Mouse (Mus musculus) hindbrain, embryonic 13.5 days (tissue): ENCODE results near the gene 1700025G04Rik. TPM values are rescaled to one million over a fixed set of nuclear protein-coding genes. Genes with fewer than 3 reads are reported as not detected.
A peak's percentile ranks its signal among the peaks of the same experiment; 100 is the strongest.

Experiments
- ATAC-seq: fragments of 200-750 bp; cut with Nextera tagmentation; 2 replicates; pipeline ENCODE4 v1.8.0; 2017; ENCODE audit warnings: moderate TSS enrichment; ENCODE audit not compliant: low FRiP score
- H3K27ac ChIP-seq: fragments of 300-500 bp; sonication (generic); 2 replicates; pipeline ENCODE4 v1.5.1; 2015; ENCODE audit warnings: inconsistent platforms, mild to moderate bottlenecking, moderate library complexity
- H3K27me3 ChIP-seq: fragments of 300-500 bp; sonication (generic); 2 replicates; pipeline ENCODE4 v1.6.1; 2015; ENCODE audit warnings: mild to moderate bottlenecking, inconsistent platforms
- H3K36me3 ChIP-seq: fragments of 300-500 bp; sonication (generic); 2 replicates; pipeline ENCODE4 v1.6.1; 2015; ENCODE audit warnings: mild to moderate bottlenecking, inconsistent platforms
- H3K4me1 ChIP-seq: fragments of 300-500 bp; sonication (generic); replicated peaks from 2 replicates; pipeline ENCODE4 v1.6.1; 2015; ENCODE audit warnings: inconsistent platforms
- H3K4me2 ChIP-seq: fragments of 300-500 bp; sonication (generic); 2 replicates; pipeline ENCODE4 v1.6.1; 2015; ENCODE audit warnings: inconsistent platforms, mild to moderate bottlenecking, moderate library complexity
- H3K4me3 ChIP-seq: fragments of 300-500 bp; sonication (generic); 2 replicates; pipeline ENCODE4 v1.5.1; 2015; ENCODE audit warnings: mild to moderate bottlenecking, inconsistent platforms
- H3K9ac ChIP-seq: fragments of 300-500 bp; sonication (generic); 2 replicates; pipeline ENCODE4 v1.6.1; 2015; ENCODE audit warnings: mild to moderate bottlenecking, inconsistent platforms
- H3K9me3 ChIP-seq: fragments of 300-500 bp; sonication (generic); 2 replicates; pipeline ENCODE4 v1.6.1; 2016; ENCODE audit warnings: inconsistent platforms
- WGBS: fragments of 180-500 bp; shearing (Covaris S2); methylation state at CpG from one replicate; pipeline ENCODE4 v1.1.7; 2015; 5-methylcytosine and 5-hydroxymethylcytosine counted together
- polyA plus RNA-seq: library from polyadenylated mRNA; unstranded; fragments of >200 nt; fragmentation: Nextera tagmentation; extraction: Ambion mirVana; gene quantifications from 2 replicates; pipeline ENCODE4 v1.2.1, GENCODE M21; 2015

1700025G04Rik gene
- polyA plus RNA-seq, 1 experiment from 2014 or later, result 41.0 TPM

DNA sequence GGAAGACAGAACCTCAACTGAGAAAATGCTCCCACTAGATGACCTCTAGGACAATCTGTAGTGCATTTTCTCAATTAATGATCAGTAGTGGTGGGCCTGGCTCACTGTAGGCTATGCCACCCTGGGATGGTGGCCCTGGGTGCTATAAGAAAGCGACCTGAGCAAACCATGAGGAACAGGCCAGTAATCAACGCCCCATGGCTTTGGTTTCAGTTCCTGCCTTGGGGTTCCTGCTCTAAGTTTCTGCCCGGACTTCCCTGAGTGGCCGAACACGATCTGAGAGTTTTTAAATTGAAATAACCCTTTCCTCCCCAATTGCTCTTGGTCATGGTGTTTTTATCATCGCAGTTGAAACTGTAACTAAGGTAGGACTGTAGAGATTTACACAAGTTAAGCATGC, 69.1 kb downstream of the 1700025G04Rik start:
- H3K9ac ChIP-seq, result no peak overlapping the region
- no peaks in the 10 kb centered on the region for H3K27me3 ChIP-seq
- peaks cover 9% of the 10 kb centered on the region for H3K4me1 ChIP-seq
- no peaks in the 10 kb centered on the region for H3K9me3 ChIP-seq
- 97% methylated on average over 6 of the region's 6 CpGs for WGBS
- no peak for ATAC-seq
- H3K36me3 ChIP-seq, result no peaks in the 10 kb centered on the region
- H3K27ac ChIP-seq, result no peak overlapping the region
- H3K4me3 ChIP-seq, result no peak overlapping the region
- H3K4me2 ChIP-seq, result no peak overlapping the region

DNA sequence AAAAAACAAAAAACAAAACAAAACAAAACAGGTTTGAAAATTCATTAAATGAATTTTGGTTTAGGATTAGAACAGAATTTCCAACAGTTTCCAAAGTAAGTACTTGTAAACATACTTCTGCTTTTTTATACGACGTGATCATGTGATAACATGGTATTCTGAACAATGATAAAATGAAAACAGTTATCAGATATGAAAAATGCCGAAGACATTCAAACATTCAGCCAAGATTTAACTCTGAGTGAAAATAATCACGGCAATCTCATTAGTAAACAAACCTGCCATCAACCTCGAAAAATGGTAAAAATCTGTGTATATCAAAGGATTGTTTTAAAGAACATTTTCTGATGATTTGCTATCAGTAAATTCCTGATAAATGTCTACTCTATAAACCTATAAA, 69.9 kb downstream of the 1700025G04Rik start:
- ATAC-seq, result no peak
- Histone ChIP-seq H3K9ac (no peak overlapping the region), H3K4me2 (no peak overlapping the region), H3K36me3 (no peaks in the 10 kb centered on the region), H3K27me3 (no peaks in the 10 kb centered on the region), H3K4me3 (no peak overlapping the region), H3K27ac (no peak overlapping the region), H3K4me1 (peaks cover 17% of the 10 kb centered on the region), H3K9me3 (no peaks in the 10 kb centered on the region)
- WGBS, result 95% methylated on average over 5 of the region's 5 CpGs

DNA sequence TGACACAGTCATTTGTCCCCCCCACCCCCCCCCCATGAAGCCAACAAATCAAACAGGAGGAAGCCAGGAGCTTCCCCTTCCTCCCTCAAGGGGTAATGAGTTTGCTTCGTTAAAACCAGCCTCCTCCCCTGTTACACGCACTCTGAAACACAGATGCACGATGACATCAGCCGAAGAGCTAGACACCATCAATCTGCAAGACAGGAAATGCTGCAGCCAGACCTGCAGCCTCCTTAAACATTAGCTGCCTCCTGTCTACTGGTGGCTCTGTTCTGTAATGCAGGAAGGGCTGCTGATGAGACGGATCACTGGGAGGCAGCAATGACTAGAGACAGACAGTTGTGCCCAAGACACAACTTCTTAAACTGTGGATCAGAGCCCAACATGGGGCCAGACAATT, 70.7 kb downstream of the 1700025G04Rik start:
- Histone ChIP-seq H3K4me3 (no peak overlapping the region), H3K27ac (no peak overlapping the region), H3K4me2 (no peak overlapping the region), H3K9me3 (no peaks in the 10 kb centered on the region), H3K36me3 (no peaks in the 10 kb centered on the region), H3K27me3 (no peaks in the 10 kb centered on the region), H3K4me1 (peaks cover 18% of the 10 kb centered on the region), H3K9ac (no peak overlapping the region)
- WGBS, result 30% methylated on average over 5 of the region's 5 CpGs
- peak; percentile 73; the same call in 1 of the 2 replicates for ATAC-seq

GRCm38 (mm10) chr1:152018322-152018721, 71.6 kb downstream of the 1700025G04Rik start:
- H3K27ac ChIP-seq, result no peak overlapping the region
- no peak overlapping the region for H3K4me3 ChIP-seq
- H3K4me2 ChIP-seq, result no peak overlapping the region
- no peaks in the 10 kb centered on the region for H3K9me3 ChIP-seq
- no peak overlapping the region for H3K9ac ChIP-seq
- ATAC-seq, result no peak
- WGBS, result 83% methylated on average over 3 of the region's 3 CpGs
- H3K36me3 ChIP-seq, result no peaks in the 10 kb centered on the region
- no peaks in the 10 kb centered on the region for H3K27me3 ChIP-seq
- peaks cover 18% of the 10 kb centered on the region for H3K4me1 ChIP-seq

GRCm38 (mm10) chr1:152016663-152017062, 73.3 kb downstream of the 1700025G04Rik start:
- Histone ChIP-seq H3K36me3 (no peaks in the 10 kb centered on the region), H3K4me2 (no peak overlapping the region), H3K27me3 (no peaks in the 10 kb centered on the region), H3K4me3 (no peak overlapping the region), H3K4me1 (peaks cover 23% of the 10 kb centered on the region), H3K9me3 (no peaks in the 10 kb centered on the region), H3K27ac (no peak overlapping the region), H3K9ac (no peak overlapping the region)
- 94% methylated on average over 3 of the region's 3 CpGs for WGBS
- no peak for ATAC-seq

DNA sequence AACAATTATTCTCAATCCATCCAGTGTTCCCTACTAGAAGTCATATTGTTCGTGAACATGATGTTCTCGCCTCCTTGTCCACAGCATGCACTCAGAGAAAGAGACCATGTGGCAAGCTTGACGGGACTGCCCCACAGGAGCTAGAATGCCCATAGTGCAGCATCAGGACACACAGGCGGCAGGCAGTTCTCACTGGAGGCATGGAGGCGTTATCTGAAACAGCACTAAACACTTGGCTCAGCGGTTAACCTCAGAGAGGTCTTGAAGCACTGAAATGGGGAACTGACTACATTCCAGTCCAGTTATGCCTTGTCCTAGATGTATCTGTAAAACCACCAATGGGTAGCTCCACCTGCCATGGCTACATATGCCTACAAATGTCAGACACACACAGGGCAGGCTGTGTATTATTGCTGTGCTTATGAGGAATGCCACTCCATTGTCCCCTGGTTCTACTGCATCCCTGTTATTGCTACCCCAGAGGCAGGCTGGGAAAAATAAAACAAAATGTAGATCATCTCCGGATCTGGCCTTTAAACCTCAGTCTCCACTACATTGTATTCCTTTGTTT, 74.3 kb downstream of the 1700025G04Rik start:
- WGBS, result 82% methylated on average over 7 of the region's 7 CpGs
- no peak overlapping the region for H3K4me3 ChIP-seq

DNA sequence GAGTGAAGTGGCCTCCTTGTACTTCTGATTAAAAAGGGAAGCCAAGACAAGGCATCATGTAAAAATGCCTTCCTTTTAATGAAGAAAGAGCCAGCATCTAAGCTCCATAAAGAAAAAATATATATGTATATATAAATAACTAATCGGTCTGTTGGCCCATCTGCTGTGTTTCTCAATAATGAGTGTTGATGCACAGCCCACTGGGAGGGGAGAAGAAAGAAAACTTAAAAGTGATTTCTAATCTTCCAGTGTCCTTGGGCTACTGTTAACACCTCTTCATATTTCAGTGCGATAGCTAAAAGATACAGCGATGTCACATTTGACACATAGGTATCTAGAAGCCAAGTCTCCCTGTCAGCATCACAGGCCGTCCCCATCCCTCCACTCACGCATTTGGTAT, 78.2 kb downstream of the 1700025G04Rik start:
- ATAC-seq, result no peak
- Histone ChIP-seq H3K27ac (no peak overlapping the region), H3K4me1 (peaks cover 38% of the 10 kb centered on the region), H3K4me2 (no peak overlapping the region), H3K4me3 (no peak overlapping the region), H3K9ac (no peak overlapping the region), H3K9me3 (no peaks in the 10 kb centered on the region), H3K27me3 (no peaks in the 10 kb centered on the region), H3K36me3 (no peaks in the 10 kb centered on the region)
- WGBS, result 83% methylated on average over 5 of the region's 5 CpGs

More for the DNA sequence above, 74.3 kb downstream of the 1700025G04Rik start:
- peak overlapping the region; percentile 8; the same call in 1 of the 2 replicates for H3K27ac ChIP-seq
- peaks cover 26% of the 10 kb centered on the region for H3K4me1 ChIP-seq
- H3K27me3 ChIP-seq, result no peaks in the 10 kb centered on the region
- H3K4me2 ChIP-seq, result no peak overlapping the region
- ATAC-seq, result no peak
- H3K36me3 ChIP-seq, result no peaks in the 10 kb centered on the region
- H3K9ac ChIP-seq, result no peak overlapping the region
- no peaks in the 10 kb centered on the region for H3K9me3 ChIP-seq

DNA sequence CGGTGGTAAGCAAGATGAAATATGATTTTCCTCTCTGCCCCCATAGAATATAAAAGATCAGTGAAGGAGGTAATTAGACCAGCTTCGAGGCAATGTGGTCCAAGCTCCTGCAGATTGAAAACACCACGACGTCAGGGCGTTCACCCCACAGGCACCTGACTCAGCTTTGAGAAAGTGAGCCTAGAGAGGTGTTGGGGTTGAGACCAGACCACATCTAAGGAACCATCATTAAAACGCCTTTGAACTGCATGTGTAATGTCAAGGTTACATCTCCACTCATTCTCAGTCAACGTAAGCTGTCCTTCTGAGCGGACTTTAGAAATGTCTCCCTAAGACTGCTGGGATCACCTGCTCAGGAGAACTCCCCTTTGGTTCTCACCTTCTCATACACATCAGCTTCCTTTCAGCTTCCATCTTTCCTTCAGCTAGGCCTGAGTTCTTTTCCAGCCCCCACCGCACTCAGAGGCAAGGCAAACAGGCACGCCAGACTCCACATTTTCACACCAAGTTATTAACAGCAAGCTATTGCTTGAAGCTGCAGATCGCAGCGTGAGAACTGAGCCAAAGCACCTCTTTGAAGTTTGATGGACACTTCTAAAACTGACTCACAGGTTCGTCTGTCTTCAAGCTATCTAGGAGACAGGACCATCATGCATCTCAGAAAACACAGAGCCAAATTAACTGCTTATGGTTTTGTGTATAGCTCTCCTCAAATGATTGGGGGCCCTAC, 79.5 kb downstream of the 1700025G04Rik start:
- 76% methylated on average over 13 of the region's 13 CpGs for WGBS
- no peak for ATAC-seq

DNA sequence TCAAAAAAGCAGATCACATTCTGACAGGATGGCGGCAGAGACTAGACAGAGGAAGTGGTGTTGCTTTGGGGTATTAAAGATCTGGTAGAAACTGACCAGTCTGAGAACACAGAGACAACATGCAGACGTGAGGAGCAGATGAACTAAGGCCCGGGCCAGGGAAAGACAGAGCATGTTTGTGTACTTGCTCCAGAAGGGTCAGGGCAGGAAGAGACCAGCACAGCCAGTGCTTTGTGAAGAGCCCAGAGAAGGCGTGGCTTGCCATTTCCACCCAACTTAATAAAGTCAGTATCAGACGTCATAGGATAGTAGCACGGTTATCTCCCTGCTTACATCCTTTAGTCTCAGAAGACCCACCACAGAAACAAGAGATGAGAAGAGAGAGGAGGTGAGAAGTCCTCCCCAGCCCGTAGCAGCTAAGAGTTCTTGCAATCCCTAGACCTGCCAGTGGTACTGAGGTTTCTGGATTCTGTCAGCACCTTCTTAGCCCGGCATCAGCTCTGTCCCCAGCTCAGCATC, 81.4 kb downstream of the 1700025G04Rik start:
- no peak overlapping the region for H3K4me3 ChIP-seq
- peaks cover 11% of the 10 kb centered on the region for H3K36me3 ChIP-seq
- peak overlapping the region; percentile 8; the same call in 1 of the 2 replicates for H3K9ac ChIP-seq
- peak overlapping the region; percentile 55; the same call in 1 of the 2 replicates for H3K27ac ChIP-seq
- no peaks in the 10 kb centered on the region for H3K27me3 ChIP-seq
- no peak overlapping the region for H3K4me2 ChIP-seq
- peaks cover 42% of the 10 kb centered on the region for H3K4me1 ChIP-seq
- H3K9me3 ChIP-seq, result no peaks in the 10 kb centered on the region
- ATAC-seq, result 0 out of 2 replicates have a peak, but pooled peaks have one; percentile 26
- WGBS, result 58% methylated on average over 8 of the region's 8 CpGs

More for the DNA sequence above, 79.5 kb downstream of the 1700025G04Rik start:
- no peak overlapping the region for H3K9ac ChIP-seq
- peaks cover 11% of the 10 kb centered on the region for H3K36me3 ChIP-seq
- H3K9me3 ChIP-seq, result no peaks in the 10 kb centered on the region
- H3K4me2 ChIP-seq, result no peak overlapping the region
- no peak overlapping the region for H3K27ac ChIP-seq
- no peaks in the 10 kb centered on the region for H3K27me3 ChIP-seq
- peaks cover 33% of the 10 kb centered on the region for H3K4me1 ChIP-seq
- no peak overlapping the region for H3K4me3 ChIP-seq

GRCm38 (mm10) chr1:152006529-152006928, 83.4 kb downstream of the 1700025G04Rik start:
- H3K27me3 ChIP-seq, result no peaks in the 10 kb centered on the region
- H3K36me3 ChIP-seq, result peaks cover 11% of the 10 kb centered on the region
- WGBS, result 94% methylated on average over 6 of the region's 6 CpGs
- no peak overlapping the region for H3K4me3 ChIP-seq
- peaks cover 45% of the 10 kb centered on the region for H3K4me1 ChIP-seq
- H3K9me3 ChIP-seq, result no peaks in the 10 kb centered on the region
- no peak for ATAC-seq
- no peak overlapping the region for H3K9ac ChIP-seq
- no peak overlapping the region for H3K4me2 ChIP-seq
- no peak overlapping the region for H3K27ac ChIP-seq

GRCm38 (mm10) chr1:152004509-152004908, 85.4 kb downstream of the 1700025G04Rik start:
- Histone ChIP-seq H3K27me3 (no peaks in the 10 kb centered on the region), H3K9me3 (no peaks in the 10 kb centered on the region), H3K27ac (peak overlapping the region; percentile 71), H3K4me1 (peaks cover 42% of the 10 kb centered on the region), H3K4me2 (no peak overlapping the region), H3K9ac (no peak overlapping the region), H3K4me3 (no peak overlapping the region), H3K36me3 (peaks cover 11% of the 10 kb centered on the region)
- 45% methylated on average over 6 of the region's 6 CpGs for WGBS
- ATAC-seq, result no peak

GRCm38 (mm10) chr1:152000461-152000860, 89.5 kb downstream of the 1700025G04Rik start:
- Histone ChIP-seq H3K4me3 (no peak overlapping the region), H3K9me3 (no peaks in the 10 kb centered on the region), H3K4me1 (peaks cover 47% of the 10 kb centered on the region), H3K9ac (no peak overlapping the region), H3K27me3 (no peaks in the 10 kb centered on the region), H3K36me3 (no peaks in the 10 kb centered on the region), H3K27ac (no peak overlapping the region), H3K4me2 (no peak overlapping the region)
- 77% methylated on average over 5 of the region's 5 CpGs for WGBS
- no peak for ATAC-seq
